Mouse (Mus musculus) embryonic facial prominence, embryonic 13.5 days (tissue): Measurements from ENCODE around the gene Tbcd. TPM values are rescaled to one million over a fixed set of nuclear protein-coding genes. Genes with fewer than 3 reads are reported as not detected.
"Not testable (repeated sequence)": the region's sequence is repeated elsewhere in the genome, so short reads cannot be mapped to it uniquely, and the experiment has no call there.

Experiments used
- ATAC-seq: fragments of 200-750 bp; cut with Nextera tagmentation; 2 replicates; pipeline ENCODE4 v1.8.0; 2017; ENCODE audit warnings: low read depth; ENCODE audit not compliant: insufficient number of reproducible peaks, insufficient read depth, low FRiP score, low TSS enrichment
- H3K27ac ChIP-seq: fragments of 300-500 bp; sonication (generic); 2 replicates; pipeline ENCODE4 v1.5.1; 2015; ENCODE audit warnings: moderate library complexity, mild to moderate bottlenecking, inconsistent platforms
- H3K27me3 ChIP-seq: fragments of 300-500 bp; sonication (generic); 2 replicates; pipeline ENCODE4 v1.6.1; 2015; ENCODE audit warnings: mild to moderate bottlenecking, inconsistent platforms
- H3K36me3 ChIP-seq: fragments of 300-500 bp; sonication (generic); 2 replicates; pipeline ENCODE4 v1.6.1; 2015; ENCODE audit warnings: mild to moderate bottlenecking, inconsistent platforms
- H3K4me1 ChIP-seq: fragments of 300-500 bp; sonication (generic); 2 replicates; pipeline ENCODE4 v1.6.1; 2015; ENCODE audit warnings: inconsistent platforms
- H3K4me2 ChIP-seq: fragments of 300-500 bp; sonication (generic); 2 replicates; pipeline ENCODE4 v1.6.1; 2015; ENCODE audit warnings: moderate library complexity, mild to moderate bottlenecking, inconsistent platforms
- H3K4me3 ChIP-seq: fragments of 300-500 bp; sonication (generic); 2 replicates; pipeline ENCODE4 v1.5.1; 2015; ENCODE audit warnings: mild to moderate bottlenecking, inconsistent platforms
- H3K9ac ChIP-seq: fragments of 300-500 bp; sonication (generic); 2 replicates; pipeline ENCODE4 v1.6.1; 2015; ENCODE audit warnings: mild to moderate bottlenecking, inconsistent platforms
- H3K9me3 ChIP-seq: fragments of 300-500 bp; sonication (generic); 2 replicates; pipeline ENCODE4 v1.6.1; 2016; ENCODE audit warnings: inconsistent platforms
- WGBS: fragments of 180-500 bp; shearing (Covaris S2); methylation state at CpG from one replicate; pipeline ENCODE4 v1.1.7; 2015; ENCODE audit warnings: mixed read lengths; 5-methylcytosine and 5-hydroxymethylcytosine counted together
- polyA plus RNA-seq: library from polyadenylated mRNA; unstranded; fragments of >200 nt; fragmentation: Nextera tagmentation; extraction: Ambion mirVana; gene quantifications from 2 replicates; pipeline ENCODE4 v1.2.1, GENCODE M21; 2015

The Tbcd gene
- polyA plus RNA-seq, 1 experiment from 2014 or later = 42.5 TPM

DNA sequence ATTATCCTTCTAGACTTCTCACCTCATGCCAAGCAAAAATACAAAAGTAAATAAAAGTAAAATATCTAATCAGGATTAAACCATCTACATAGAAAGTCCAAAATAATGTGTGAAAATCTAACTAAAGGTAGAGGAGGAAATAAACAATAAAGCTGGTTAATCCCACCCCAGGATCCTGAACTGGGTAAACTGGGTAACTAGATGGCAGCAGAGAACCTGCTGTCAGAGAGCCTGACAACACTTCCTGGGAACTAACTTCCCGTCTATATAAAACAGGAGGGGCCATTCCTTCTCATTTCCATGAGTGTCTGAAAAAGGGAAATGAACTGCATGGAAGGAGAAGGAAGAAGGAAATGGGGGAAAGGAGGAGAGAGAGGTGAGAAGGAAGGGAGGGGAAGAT is 206.4 kb downstream of the Tbcd start:
- peaks cover 11% of the 10 kb centered on the region; the same call in 1 of the 2 replicates for H3K36me3 ChIP-seq
- peaks cover 22% of the 10 kb centered on the region for H3K4me1 ChIP-seq
- H3K27me3 ChIP-seq = no peaks in the 10 kb centered on the region
- no peak overlapping the region for H3K27ac ChIP-seq
- H3K4me3 ChIP-seq = no peak overlapping the region
- no peak for ATAC-seq
- no peak overlapping the region for H3K4me2 ChIP-seq
- WGBS = 40% methylated on average over 1 of the region's 1 CpGs
- H3K9ac ChIP-seq = no peak overlapping the region
- no peaks in the 10 kb centered on the region for H3K9me3 ChIP-seq

DNA sequence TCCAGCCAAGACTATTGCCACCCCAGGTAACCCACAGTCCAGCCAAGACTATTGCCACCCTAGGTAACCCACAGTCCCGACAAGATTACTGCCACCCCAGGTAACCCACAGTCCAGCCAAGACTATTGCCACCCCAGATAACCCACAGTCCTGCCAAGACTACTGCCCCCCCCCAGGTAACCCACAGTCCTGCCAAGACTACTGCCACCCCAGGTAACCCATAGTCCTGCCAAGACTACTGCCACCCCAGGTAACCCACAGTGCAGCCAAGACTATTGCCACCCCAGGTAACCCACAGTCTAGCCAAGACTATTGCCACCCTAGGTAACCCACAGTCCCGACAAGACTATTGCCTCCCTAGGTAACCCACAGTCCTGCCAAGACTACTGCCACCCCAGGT is 208.9 kb downstream of the Tbcd start:
- not testable (repeated sequence) for H3K9ac ChIP-seq, H3K4me2 ChIP-seq, H3K9me3 ChIP-seq, ATAC-seq, H3K27ac ChIP-seq, H3K27me3 ChIP-seq, H3K4me1 ChIP-seq, H3K4me3 ChIP-seq
- whole genome bisulfite sequencing = 84% methylated on average over 2 of the region's 2 CpGs
- peaks cover 13% of the 10 kb centered on the region for H3K36me3 ChIP-seq

DNA sequence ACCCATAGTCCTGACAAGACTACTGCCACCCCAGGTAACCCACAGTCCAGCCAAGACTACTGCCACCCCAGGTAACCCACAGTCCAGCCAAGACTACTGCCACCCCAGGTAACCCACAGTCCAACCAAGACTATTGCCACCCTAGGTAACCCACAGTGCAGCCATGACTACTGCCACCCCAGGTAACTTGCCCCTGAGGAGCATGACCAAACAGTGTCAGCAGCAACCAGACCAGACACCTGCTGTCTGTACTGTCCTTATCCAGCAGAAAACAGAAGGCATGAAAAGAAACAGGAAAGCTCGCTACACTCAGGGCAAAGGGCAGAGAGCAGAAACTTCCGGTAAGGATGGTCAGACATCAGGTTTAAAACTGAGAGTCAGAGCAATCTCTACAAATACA is 209.4 kb downstream of the Tbcd start:
- Histone ChIP-seq H3K4me2 (no peak overlapping the region), H3K9ac (no peak overlapping the region)

More for the DNA sequence above, 209.4 kb downstream of the Tbcd start:
- H3K27me3 ChIP-seq = no peaks in the 10 kb centered on the region
- H3K9me3 ChIP-seq = no peaks in the 10 kb centered on the region
- no peak overlapping the region for H3K27ac ChIP-seq
- 87% methylated on average over 2 of the region's 2 CpGs for WGBS
- no peak for ATAC-seq
- H3K36me3 ChIP-seq = peaks cover 12% of the 10 kb centered on the region
- no peak overlapping the region for H3K4me3 ChIP-seq
- no peaks in the 10 kb centered on the region for H3K4me1 ChIP-seq

Other genes with a start within 250 kb of the Tbcd start
- gene Hexdc, start 247.5 kb upstream of the Tbcd start, polyA plus RNA-seq = 8.8 and 9.3 TPM in 2 replicates
- gene Ogfod3, start 247.2 kb upstream of the Tbcd start, polyA plus RNA-seq = 18.5 and 22.2 TPM in 2 replicates
- gene Cybc1, start 222.6 kb upstream of the Tbcd start, polyA plus RNA-seq = 44.6 and 45.1 TPM in 2 replicates
- 61.4 and 67.7 TPM in 2 replicates for gene Narf, start 214.7 kb upstream of the Tbcd start, polyA plus RNA-seq
- 9.9 and 10.6 TPM in 2 replicates for gene Foxk2, start 192.0 kb upstream of the Tbcd start, polyA plus RNA-seq
- gene Wdr45b, start 97.5 kb upstream of the Tbcd start, polyA plus RNA-seq = 98.3 and 102 TPM in 2 replicates
- gene Rab40b, start 63.7 kb upstream of the Tbcd start, polyA plus RNA-seq = 10.7 and 13.1 TPM in 2 replicates
- 10.8 and 12.4 TPM in 2 replicates for gene Fn3krp, start 30.5 kb upstream of the Tbcd start, polyA plus RNA-seq
- gene Fn3k, start 17.0 kb upstream of the Tbcd start, polyA plus RNA-seq = 1.3 and 1.4 TPM in 2 replicates
- 8.4 and 9.1 TPM in 2 replicates for gene Zfp750, start 67.4 kb downstream of the Tbcd start, polyA plus RNA-seq
- 9.6 and 10.0 TPM in 2 replicates for gene B3gntl1, start 221.2 kb downstream of the Tbcd start, polyA plus RNA-seq
- 21.5 and 28.1 TPM in 2 replicates for gene Metrnl, start 249.6 kb downstream of the Tbcd start, polyA plus RNA-seq